Mouse (Mus musculus) bone marrow macrophage, adult 2 months (primary cell): ENCODE results near the gene Fam135a. TPM values are rescaled to one million over a fixed set of nuclear protein-coding genes. Genes with fewer than 3 reads are reported as not detected.

Experiments used
- H3K27ac ChIP-seq: 2 replicates; pipeline ENCODE4 v1.5.1; 2012; ENCODE audit warnings: low read depth, low read length; ENCODE audit not compliant: insufficient read depth
- H3K4me1 ChIP-seq: 2 replicates; pipeline ENCODE4 v1.6.1; 2012; ENCODE audit warnings: low read length; ENCODE audit not compliant: control insufficient read depth, insufficient read depth
- H3K4me3 ChIP-seq: 2 replicates; pipeline ENCODE4 v1.5.1; 2012; ENCODE audit warnings: mild to moderate bottlenecking, low read length, moderate library complexity; ENCODE audit not compliant: insufficient read depth
- CTCF ChIP-seq: IDR thresholded peaks from 2 replicates; pipeline ENCODE4 v1.5.1; 2012; ENCODE audit warnings: low read depth, mild to moderate bottlenecking, low read length, moderate library complexity
- POLR2A ChIP-seq: IDR thresholded peaks from 2 replicates; pipeline ENCODE4 v1.6.1; 2012; ENCODE audit warnings: mild to moderate bottlenecking, low read depth, low read length, borderline replicate concordance
- polyA plus RNA-seq: library from polyadenylated mRNA; stranded (reverse); fragments of >200 nt; gene quantifications from 2 replicates; pipeline ENCODE4 v1.2.4, GENCODE M21; 2012; ENCODE audit not compliant: missing spikeins, insufficient read depth, insufficient read length

The Fam135a gene
- polyA plus RNA-seq, 1 experiment, result 4.4 TPM

DNA sequence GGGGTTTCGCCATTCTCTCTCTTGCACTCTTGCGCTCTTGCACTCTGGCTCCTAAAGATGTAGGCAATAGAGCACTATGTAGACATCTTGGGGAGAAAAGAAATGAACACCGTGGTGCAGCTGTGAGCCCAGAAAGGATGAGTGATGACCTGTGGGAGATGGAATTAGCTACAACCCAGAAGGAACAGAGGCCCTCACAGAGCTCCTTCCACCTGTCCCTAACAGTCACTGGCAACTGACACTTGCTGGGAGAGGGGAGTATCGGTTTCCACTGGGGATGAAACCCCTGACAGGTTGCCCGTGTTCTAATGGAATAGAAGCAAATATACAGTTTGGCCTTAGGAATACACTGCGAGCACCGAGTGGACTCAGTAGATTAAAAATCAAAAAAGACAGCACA, 31.3 kb downstream of the Fam135a start:
- no peak overlapping the region for H3K4me3 ChIP-seq
- no peaks in the 10 kb centered on the region for H3K4me1 ChIP-seq
- no peak overlapping the region for H3K27ac ChIP-seq
- no peak for TF ChIP-seq CTCF
- no peak for TF ChIP-seq POLR2A

DNA sequence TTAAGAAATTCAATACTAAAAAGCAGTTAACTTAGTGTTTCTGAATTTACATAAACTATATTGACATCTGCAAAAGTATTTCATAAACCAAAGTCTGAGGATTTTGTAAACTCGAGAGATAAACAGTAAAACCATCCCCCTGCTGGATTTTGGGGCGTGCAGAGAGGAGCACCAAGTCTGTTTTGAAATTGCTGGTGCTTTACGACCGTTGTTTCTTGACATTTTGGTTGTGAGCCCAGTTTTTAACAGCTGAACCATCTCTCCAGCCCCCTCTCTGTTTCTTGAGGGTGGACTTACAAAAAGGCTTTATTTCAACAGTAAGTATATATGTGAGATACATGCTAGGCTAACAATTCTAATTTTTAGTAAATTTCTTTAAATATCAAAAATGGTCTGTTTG, 33.4 kb downstream of the Fam135a start:
- Histone ChIP-seq H3K4me3 (no peak overlapping the region), H3K4me1 (0 out of 2 replicates have a peak, but pooled peaks cover 2% of the 10 kb centered on the region), H3K27ac (no peak overlapping the region)
- TF ChIP-seq CTCF, result no peak

DNA sequence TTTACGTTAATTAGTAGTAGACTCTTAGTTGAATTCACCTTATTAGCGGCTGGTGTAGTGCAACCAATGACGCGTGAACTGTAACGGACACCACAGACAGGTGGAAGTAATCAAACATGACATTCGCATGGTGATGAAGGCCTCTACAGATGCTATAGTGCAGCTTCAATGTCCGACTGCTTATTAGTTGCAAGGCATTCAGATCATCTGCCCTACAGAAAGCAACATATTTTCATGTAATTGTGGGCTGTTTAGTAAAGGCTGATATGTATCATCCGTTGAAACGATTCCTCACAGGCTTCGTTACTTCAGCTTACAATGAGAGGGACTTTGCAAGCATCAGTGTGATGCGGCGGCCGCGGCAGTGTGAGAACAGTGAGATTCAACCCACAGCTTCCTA, 44.4 kb downstream of the Fam135a start:
- Histone ChIP-seq H3K4me3 (no peak overlapping the region), H3K27ac (no peak overlapping the region), H3K4me1 (peaks cover 1% of the 10 kb centered on the region)
- no peak for TF ChIP-seq POLR2A
- TF ChIP-seq CTCF, result no peak

DNA sequence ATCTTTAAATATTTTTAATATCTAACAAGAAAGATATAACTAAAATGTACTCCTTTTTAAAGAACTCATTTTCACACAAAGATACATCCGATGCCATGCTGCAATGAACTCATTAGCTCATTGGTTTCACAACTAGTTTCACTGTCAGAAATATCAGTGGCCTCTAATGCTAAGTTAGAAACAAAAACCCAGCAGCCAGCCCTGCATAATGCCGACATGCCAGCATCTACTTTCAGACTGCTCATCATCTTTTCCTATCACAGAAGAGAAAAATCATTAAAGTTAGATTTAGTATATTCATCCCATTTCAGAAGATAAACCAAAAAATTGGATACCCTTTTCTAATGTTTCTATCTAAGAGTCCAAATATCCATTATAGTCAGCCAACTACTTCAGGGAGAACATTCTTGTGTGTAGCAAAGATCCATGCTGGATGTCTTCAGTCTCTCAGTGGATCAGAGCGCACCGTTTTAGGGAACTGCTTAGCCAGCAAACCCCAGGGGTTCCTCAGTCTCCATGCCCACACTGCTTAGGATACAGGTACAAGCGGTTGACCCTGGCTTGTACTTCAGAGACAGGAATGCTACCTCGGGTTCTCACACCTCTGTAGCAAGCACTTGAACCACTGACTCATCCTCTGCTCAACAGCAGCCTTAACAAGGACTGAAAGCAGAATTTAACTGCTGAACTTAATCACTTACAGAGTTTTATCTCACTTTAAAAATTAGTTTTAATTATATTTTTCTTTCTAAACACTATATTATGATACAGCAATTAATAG, 53.2 kb downstream of the Fam135a start:
- no peaks in the 10 kb centered on the region for H3K4me1 ChIP-seq
- no peak for TF ChIP-seq POLR2A
- no peak for TF ChIP-seq CTCF
- H3K4me3 ChIP-seq, result no peak overlapping the region
- H3K27ac ChIP-seq, result no peak overlapping the region

DNA sequence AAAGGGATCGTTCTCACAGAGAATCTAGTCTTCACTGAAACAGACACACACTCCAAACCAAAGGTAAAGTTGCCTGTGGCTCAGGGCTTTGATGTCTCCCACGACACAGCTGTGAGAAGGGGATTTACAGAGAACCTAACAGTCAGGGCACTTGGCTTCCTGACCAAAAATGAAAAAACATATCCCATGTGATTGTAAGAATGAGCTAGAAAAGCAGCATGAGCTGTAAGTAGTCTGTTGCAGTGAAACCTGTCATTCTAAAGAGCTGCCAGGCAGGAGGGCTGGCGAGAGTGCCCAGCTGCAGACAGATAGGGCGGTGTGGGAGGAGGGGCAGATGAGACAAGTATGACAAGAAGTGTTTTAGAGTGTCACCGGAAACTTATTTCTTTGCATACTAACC, 54.5 kb downstream of the Fam135a start:
- H3K27ac ChIP-seq, result no peak overlapping the region
- TF ChIP-seq CTCF (no peak), POLR2A (no peak)

DNA sequence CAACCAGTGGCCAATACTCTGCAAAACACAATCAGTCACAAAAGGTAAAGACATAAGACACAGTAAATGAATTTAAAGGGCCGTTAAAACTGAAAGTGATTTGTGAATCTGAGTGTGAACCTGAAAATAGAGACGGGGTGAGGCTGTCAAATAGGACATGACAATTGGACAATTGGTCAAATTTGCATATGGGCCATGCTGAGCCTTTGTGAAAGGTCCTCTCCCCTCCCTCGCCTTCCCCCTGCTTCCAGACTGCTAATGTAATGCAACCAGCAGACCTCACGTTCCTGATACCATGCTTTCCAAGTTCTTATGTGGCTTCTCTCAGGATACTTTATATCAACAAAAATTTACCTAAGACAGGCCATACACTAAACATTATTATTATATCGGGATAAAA, 57.1 kb downstream of the Fam135a start:
- H3K4me3 ChIP-seq, result no peak overlapping the region
- TF ChIP-seq CTCF, result no peak
- TF ChIP-seq POLR2A, result no peak
- no peaks in the 10 kb centered on the region for H3K4me1 ChIP-seq
- no peak overlapping the region for H3K27ac ChIP-seq

More for the DNA sequence above, 54.5 kb downstream of the Fam135a start:
- H3K4me3 ChIP-seq, result no peak overlapping the region
- H3K4me1 ChIP-seq, result no peaks in the 10 kb centered on the region

DNA sequence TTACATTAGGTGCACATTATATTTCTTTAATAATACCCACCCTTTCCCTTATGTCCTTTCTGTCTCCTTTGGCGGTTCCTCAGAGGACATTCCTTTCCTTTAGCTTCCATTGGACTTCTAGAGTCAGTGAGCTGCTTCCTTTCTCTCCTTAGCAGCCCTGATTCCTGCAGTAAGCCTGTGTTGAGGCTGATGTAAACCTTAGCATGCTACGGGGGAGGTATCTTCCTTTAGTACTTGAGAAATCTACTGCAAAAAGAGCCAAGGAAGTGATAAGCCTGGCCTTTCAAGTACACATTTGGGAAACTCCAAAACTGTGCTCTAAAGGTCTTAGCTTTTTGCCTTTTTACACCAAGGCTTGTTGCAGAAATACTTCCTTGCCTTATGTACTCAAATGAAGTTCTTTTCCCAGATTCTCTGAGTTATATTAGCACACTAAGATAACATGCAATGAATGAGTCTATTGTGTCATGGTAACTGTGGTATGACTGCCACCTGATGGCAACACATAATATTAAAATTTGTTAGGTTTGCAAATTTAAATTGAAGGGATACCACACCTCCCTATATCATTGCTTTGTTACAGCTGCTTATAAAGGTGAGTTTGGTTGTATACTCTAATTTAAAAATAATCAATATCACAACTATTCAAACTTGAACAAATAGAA, 66.2 kb downstream of the Fam135a start:
- H3K4me1 ChIP-seq, result no peaks in the 10 kb centered on the region
- no peak for TF ChIP-seq CTCF
- no peak for TF ChIP-seq POLR2A
- no peak overlapping the region for H3K27ac ChIP-seq
- no peak overlapping the region for H3K4me3 ChIP-seq

DNA sequence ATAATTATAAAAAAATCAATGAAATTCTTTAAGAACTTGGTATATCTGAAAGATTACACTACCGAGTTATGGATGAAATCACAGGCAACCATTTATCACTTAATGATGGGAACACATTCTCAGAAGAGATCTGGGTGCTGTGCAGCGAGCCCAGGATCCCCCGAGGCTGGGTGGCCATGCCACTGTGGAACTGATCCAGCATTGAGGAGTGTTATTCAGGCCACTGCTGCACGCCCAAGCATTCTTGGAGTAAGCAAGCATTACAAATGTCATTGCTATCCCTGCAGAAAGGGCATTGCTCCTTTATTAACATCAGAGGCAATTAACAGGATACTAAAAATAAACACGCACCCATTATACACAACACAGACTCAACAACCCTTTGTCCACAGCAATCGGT, 89.3 kb downstream of the Fam135a start:
- TF ChIP-seq POLR2A (no peak), CTCF (no peak)
- Histone ChIP-seq H3K4me3 (no peak overlapping the region), H3K4me1 (no peaks in the 10 kb centered on the region), H3K27ac (no peak overlapping the region)

DNA sequence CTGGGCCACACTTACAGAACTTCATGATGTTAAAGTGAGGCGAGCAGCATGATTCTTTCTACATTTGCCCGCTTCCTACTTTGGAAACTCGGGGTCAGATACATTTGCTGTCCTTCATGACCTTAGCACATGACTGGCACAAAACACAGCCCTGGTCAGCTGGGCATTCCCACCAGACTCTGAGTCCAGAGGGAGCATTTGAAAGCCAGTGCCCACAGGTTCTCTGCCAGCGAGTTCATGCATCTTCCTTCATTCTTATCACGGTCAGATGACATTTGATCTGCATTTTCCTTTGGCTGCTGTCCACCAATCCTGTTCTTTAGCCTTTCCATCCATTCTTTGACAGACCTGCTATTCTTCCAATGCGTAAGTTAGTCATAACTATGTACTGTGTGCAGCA, 90.1 kb downstream of the Fam135a start:
- Histone ChIP-seq H3K27ac (no peak overlapping the region), H3K4me1 (no peaks in the 10 kb centered on the region), H3K4me3 (no peak overlapping the region)
- TF ChIP-seq POLR2A (no peak), CTCF (no peak)

DNA sequence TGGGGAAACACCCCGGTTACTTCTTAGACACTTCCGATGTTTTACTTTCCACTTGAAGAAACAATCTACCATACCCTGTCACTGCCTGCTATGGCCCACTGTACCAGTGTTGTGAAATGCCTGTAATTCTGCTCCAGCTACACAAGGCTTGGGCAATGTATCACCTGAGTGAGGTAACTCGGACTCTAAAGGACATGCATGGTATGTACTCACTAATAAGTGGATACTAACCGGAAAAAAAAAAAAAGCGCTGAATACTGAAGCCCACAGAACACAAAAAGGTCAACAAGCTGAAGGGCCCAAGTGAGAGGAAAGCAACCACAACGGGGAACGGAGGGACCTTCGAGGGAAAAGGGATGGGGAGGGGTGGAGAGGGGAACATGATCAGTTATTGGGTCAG, 92.5 kb downstream of the Fam135a start:
- H3K4me1 ChIP-seq, result peaks cover 2% of the 10 kb centered on the region; the same call in 1 of the 2 replicates
- no peak overlapping the region for H3K27ac ChIP-seq
- H3K4me3 ChIP-seq, result no peak overlapping the region
- TF ChIP-seq POLR2A (no peak), CTCF (no peak)
